Mouse (Mus musculus): Measurements from ENCODE around the gene Hagh.

DNA sequence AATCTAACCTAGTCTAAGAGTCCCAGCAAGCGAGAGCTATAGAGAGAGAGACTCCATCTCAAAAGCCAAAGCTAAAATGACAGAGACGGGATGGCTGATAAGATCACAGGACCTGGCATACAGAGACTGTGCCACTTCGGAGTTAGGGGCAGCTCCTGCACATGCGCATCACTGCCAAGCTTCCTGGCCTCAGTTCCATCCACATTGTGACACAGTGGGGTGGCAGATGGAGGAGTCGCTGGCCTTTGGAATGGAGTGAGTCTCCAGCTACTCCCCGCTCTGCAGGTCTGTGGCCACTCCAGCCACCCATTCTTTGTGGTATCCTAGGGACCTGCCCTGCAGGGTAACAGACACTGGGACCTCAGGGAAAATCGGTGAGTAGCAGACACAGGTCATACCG lies 25.8 kb downstream of the Hagh start, which contains the start of gene Igfals:
- TF ChIP-seq CTCF (IDR thresholded peaks at IDR 0.05; ENCODE audit: borderline replicate concordance, extremely low read depth, insufficient read depth, insufficient read length) (no peak), POLR2A (IDR thresholded peaks at IDR 0.05; ENCODE audit: borderline replicate concordance, extremely low read depth, insufficient read depth, insufficient read length, poor library complexity, severe bottlenecking) (no peak)
